Mouse (Mus musculus) left cerebral cortex, adult 2 months (tissue): ENCODE data around the gene Pou2f3. TPM values are rescaled to one million over a fixed set of nuclear protein-coding genes. Genes with fewer than 3 reads are reported as not detected.

ENCODE experiments used
- DNase-seq, 2 experiments: peaks; one replicate each; pipeline ENCODE4 v3.0.0; 2021 to 2022; ENCODE audit warnings: low spot score in 2 of 2, mixed read lengths in 1 of 2; ENCODE audit errors: extremely low spot score in 1 of 2
- H3K27ac ChIP-seq: fragments of 200-600 bp; 2 replicates; pipeline ENCODE4 v1.8.1; 2022
- H3K4me3 ChIP-seq: fragments of 200-600 bp; 2 replicates; pipeline ENCODE4 v1.8.1; 2022
- CTCF ChIP-seq: fragments of 200-600 bp; IDR thresholded peaks from 2 replicates; pipeline ENCODE4 v1.8.1; 2022; ENCODE audit warnings: antibody characterized with exemption, mild to moderate bottlenecking, moderate library complexity
- intact Hi-C: fragments of 180-260 bp; cut with DNase I; formaldehyde crosslinking; loops from one replicate; pipeline ENCODE4 v1.15.1; 2025
- total RNA-seq, 2 experiments: library from RNA; stranded (reverse); gene quantifications; 2 replicates each; pipeline ENCODE4 v1.2.3; 2021

Pou2f3 gene
- total RNA-seq, 2 experiments from 2014 or later: 0.16 to 0.65 TPM

GRCm38 (mm10) chr9:43105664-43106361, 104.4 kb downstream of the Pou2f3 start:
- no peak for TF ChIP-seq CTCF
- peak; percentile 90 to 93 for DNase-seq
- Histone ChIP-seq H3K27ac (peak overlapping the region; percentile 94), H3K4me3 (peak overlapping the region; percentile 92)
- intact Hi-C loops: loop anchor here (1.0 kb wide), 1 partner anchor 106 kb away; no protein-coding TSS in a partner anchor

GRCm38 (mm10) chr9:43104873-43105663, 105.1 kb downstream of the Pou2f3 start:
- intact Hi-C loops: no loop called here
- H3K4me3 ChIP-seq: peak overlapping the region; percentile 92
- no peak for TF ChIP-seq CTCF
- peak overlapping the region; percentile 94 for H3K27ac ChIP-seq
- peak; percentile 29 to 35 for DNase-seq

GRCm38 (mm10) chr9:43104526-43104872, 105.7 kb downstream of the Pou2f3 start:
- intact Hi-C loops: no loop called here
- no peak for TF ChIP-seq CTCF
- Histone ChIP-seq H3K4me3 (peak overlapping the region; percentile 92), H3K27ac (peak overlapping the region; percentile 94)
- no peak for DNase-seq

GRCm38 (mm10) chr9:43103675-43104299, 106.4 kb downstream of the Pou2f3 start:
- TF ChIP-seq CTCF: no peak
- Histone ChIP-seq H3K27ac (peak overlapping the region; percentile 94), H3K4me3 (peak overlapping the region; percentile 92)
- intact Hi-C loops: no loop called here
- DNase-seq: no peak

GRCm38 (mm10) chr9:43102931-43103330, 107.2 kb downstream of the Pou2f3 start:
- intact Hi-C loops: no loop called here
- no peak for DNase-seq
- Histone ChIP-seq H3K27ac (no peak overlapping the region), H3K4me3 (peak overlapping the region; percentile 92)
- TF ChIP-seq CTCF: no peak; the same call in 1 of the 2 replicates

- intact Hi-C loops: no loop called here
- H3K27ac ChIP-seq: no peak overlapping the region
- no peak overlapping the region for H3K4me3 ChIP-seq
- no peak for DNase-seq
- no peak for TF ChIP-seq CTCF
These were observed 108.1 kb downstream of the Pou2f3 start for GRCm38 (mm10) chr9:43101936-43102595.

GRCm38 (mm10) chr9:43098922-43099321, 111.2 kb downstream of the Pou2f3 start:
- no peak overlapping the region for H3K4me3 ChIP-seq
- intact Hi-C loops: no loop called here
- no peak for TF ChIP-seq CTCF
- DNase-seq: no peak
- no peak overlapping the region for H3K27ac ChIP-seq

GRCm38 (mm10) chr9:43097801-43098557, 112.2 kb downstream of the Pou2f3 start:
- Histone ChIP-seq H3K4me3 (no peak overlapping the region), H3K27ac (no peak overlapping the region)
- intact Hi-C loops: no loop called here
- DNase-seq: no peak
- no peak for TF ChIP-seq CTCF

GRCm38 (mm10) chr9:43096337-43096736, 113.8 kb downstream of the Pou2f3 start:
- intact Hi-C loops: no loop called here
- H3K27ac ChIP-seq: no peak overlapping the region
- H3K4me3 ChIP-seq: no peak overlapping the region
- no peak for DNase-seq
- no peak for TF ChIP-seq CTCF

- intact Hi-C loops: no loop called here
- Histone ChIP-seq H3K4me3 (no peak overlapping the region), H3K27ac (no peak overlapping the region)
- no peak for TF ChIP-seq CTCF
- DNase-seq: no peak
These were observed 115.3 kb downstream of the Pou2f3 start for GRCm38 (mm10) chr9:43094828-43095227.

GRCm38 (mm10) chr9:43093803-43094202, 116.4 kb downstream of the Pou2f3 start:
- intact Hi-C loops: no loop called here
- Histone ChIP-seq H3K4me3 (no peak overlapping the region), H3K27ac (peak overlapping the region; percentile 21; the same call in 1 of the 2 replicates)
- TF ChIP-seq CTCF: no peak
- no peak for DNase-seq
